Mouse (Mus musculus) liver, adult 2 months (tissue): ENCODE results near the gene Mindy4. TPM values are rescaled to one million over a fixed set of nuclear protein-coding genes. Genes with fewer than 3 reads are reported as not detected.

Experiments
- DNase-seq: peaks from one replicate; pipeline ENCODE4 v3.0.0-alpha.2; 2011; ENCODE audit warnings: low read depth, low spot score; ENCODE audit errors: extremely low read depth
- H3K27ac ChIP-seq: fragments of 200-500 bp; replicated peaks from 2 replicates; pipeline ENCODE4 v1.5.1; 2012; ENCODE audit warnings: low read depth, mild to moderate bottlenecking, control low read depth, inconsistent platforms, low read length; ENCODE audit not compliant: insufficient read depth
- H3K27me3 ChIP-seq: fragments of 200-500 bp; 2 replicates; pipeline ENCODE4 v1.6.1; 2012; ENCODE audit warnings: mild to moderate bottlenecking, moderate library complexity, low read length, inconsistent platforms; ENCODE audit not compliant: control insufficient read depth, insufficient read depth
- H3K36me3 ChIP-seq: fragments of 200-500 bp; 2 replicates; pipeline ENCODE4 v1.6.1; 2012; ENCODE audit warnings: low read length, inconsistent platforms; ENCODE audit not compliant: control insufficient read depth, insufficient read depth
- H3K4me1 ChIP-seq: fragments of 200-500 bp; 2 replicates; pipeline ENCODE4 v1.6.1; 2011; ENCODE audit warnings: low read length; ENCODE audit not compliant: control insufficient read depth, insufficient read depth
- H3K4me3 ChIP-seq: fragments of 200-500 bp; 2 replicates; pipeline ENCODE4 v1.5.1; 2011; ENCODE audit warnings: low read depth, mild to moderate bottlenecking, control low read depth, low read length, moderate library complexity; ENCODE audit not compliant: insufficient read depth
- H3K79me2 ChIP-seq: fragments of 200-500 bp; 2 replicates; pipeline ENCODE4 v1.6.1; 2012; ENCODE audit warnings: inconsistent platforms, mild to moderate bottlenecking, low read length, moderate library complexity; ENCODE audit not compliant: control insufficient read depth, insufficient read depth
- H3K9ac ChIP-seq: fragments of 200-500 bp; 2 replicates; pipeline ENCODE4 v1.6.1; 2012; ENCODE audit warnings: low read depth, mild to moderate bottlenecking, control low read depth, inconsistent platforms, low read length
- CTCF ChIP-seq: fragments of 200-500 bp; IDR thresholded peaks from 2 replicates; pipeline ENCODE4 v1.5.1; 2011; ENCODE audit warnings: low read depth, low read length, control low read depth
- POLR2A ChIP-seq: fragments of 200-500 bp; IDR thresholded peaks from 2 replicates; pipeline ENCODE4 v1.6.1; 2011; ENCODE audit warnings: low read length, control low read depth; ENCODE audit not compliant: insufficient read depth; ENCODE audit errors: extremely low read depth
- WGBS: fragments of 180-500 bp; shearing (Covaris S2); methylation state at CpG from one replicate; pipeline ENCODE4 v1.1.7; 2018; 5-methylcytosine and 5-hydroxymethylcytosine counted together
- polyA plus RNA-seq: library from polyadenylated mRNA; depleted of rRNA; stranded (reverse); fragments of >200 nt; gene quantifications from 2 replicates; pipeline ENCODE4 v1.2.3, GENCODE M21; 2012
- total RNA-seq: library from RNA; depleted of rRNA; stranded (reverse); fragments of >200 nt; gene quantifications from 2 replicates; pipeline ENCODE4 v1.2.3, GENCODE M21; 2014

The Mindy4 gene
- total and polyA plus RNA-seq, 2 experiments, result 4.1 to 4.3 TPM

- TF ChIP-seq CTCF (no peak), POLR2A (no peak)
- Histone ChIP-seq H3K9ac (no peak overlapping the region), H3K79me2 (no peaks in the 10 kb centered on the region), H3K27ac (no peak overlapping the region), H3K27me3 (no peaks in the 10 kb centered on the region), H3K36me3 (no peaks in the 10 kb centered on the region), H3K4me3 (no peak overlapping the region), H3K4me1 (peaks cover 16% of the 10 kb centered on the region)
- DNase-seq, result no peak
- WGBS, result 97% methylated on average over 8 of the region's 8 CpGs
These were observed 79.2 kb downstream of the Mindy4 start for GRCm38 (mm10) chr6:55282348-55282747.

GRCm38 (mm10) chr6:55285218-55285617, 82.0 kb downstream of the Mindy4 start:
- Histone ChIP-seq H3K9ac (no peak overlapping the region), H3K27me3 (no peaks in the 10 kb centered on the region), H3K4me1 (no peaks in the 10 kb centered on the region), H3K36me3 (no peaks in the 10 kb centered on the region), H3K79me2 (no peaks in the 10 kb centered on the region), H3K4me3 (no peak overlapping the region), H3K27ac (no peak overlapping the region)
- no peak for DNase-seq
- no peak for TF ChIP-seq CTCF
- no peak for TF ChIP-seq POLR2A
- WGBS, result 88% methylated on average over 5 of the region's 5 CpGs

DNA sequence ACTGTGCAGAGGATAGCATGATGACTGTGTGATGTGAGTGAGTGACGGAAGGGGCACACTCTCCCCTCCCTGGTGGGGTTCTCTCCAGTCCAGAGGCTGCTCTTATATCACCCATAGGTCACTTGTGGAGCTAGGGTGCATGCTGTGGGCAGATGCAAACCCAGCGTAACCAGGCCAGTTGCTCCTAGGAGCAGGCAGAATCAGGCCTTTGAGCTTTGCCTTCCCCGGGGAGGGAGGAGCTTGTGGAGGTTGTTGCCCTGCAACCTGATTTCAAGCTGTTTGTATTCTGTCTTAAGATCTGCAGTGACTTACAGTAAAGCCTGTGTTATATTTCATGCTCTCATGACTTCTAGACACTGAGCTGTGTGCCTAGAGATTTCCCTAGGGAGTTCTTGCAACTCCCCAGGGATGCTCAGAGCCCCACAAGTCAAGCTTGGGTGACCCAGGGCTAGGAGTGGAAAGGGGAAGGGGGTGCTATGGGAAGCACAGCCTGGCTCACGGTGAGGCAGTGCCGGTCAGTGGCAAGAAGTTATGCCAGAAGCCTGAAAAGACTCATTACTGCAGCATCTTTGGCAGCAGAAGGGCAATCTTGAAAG, 84.9 kb downstream of the Mindy4 start:
- no peaks in the 10 kb centered on the region for H3K79me2 ChIP-seq
- H3K27ac ChIP-seq, result no peak overlapping the region
- H3K4me3 ChIP-seq, result no peak overlapping the region
- no peaks in the 10 kb centered on the region for H3K36me3 ChIP-seq
- 66% methylated on average over 5 of the region's 5 CpGs for WGBS
- TF ChIP-seq CTCF (no peak), POLR2A (no peak)
- no peaks in the 10 kb centered on the region for H3K4me1 ChIP-seq
- no peaks in the 10 kb centered on the region for H3K27me3 ChIP-seq
- DNase-seq, result peak; percentile 20
- H3K9ac ChIP-seq, result no peak overlapping the region

- no peak for DNase-seq
- H3K27me3 ChIP-seq, result no peaks in the 10 kb centered on the region
- H3K9ac ChIP-seq, result peak overlapping the region; percentile 18; the same call in 1 of the 2 replicates
- peaks cover 2% of the 10 kb centered on the region; the same call in 1 of the 2 replicates for H3K36me3 ChIP-seq
- TF ChIP-seq CTCF (no peak), POLR2A (no peak)
- peaks cover 4% of the 10 kb centered on the region; the same call in 1 of the 2 replicates for H3K4me1 ChIP-seq
- no peaks in the 10 kb centered on the region for H3K79me2 ChIP-seq
- H3K27ac ChIP-seq, result peak overlapping the region; percentile 28
- H3K4me3 ChIP-seq, result no peak overlapping the region
- 81% methylated on average over 19 of the region's 19 CpGs for WGBS
These were observed 91.5 kb downstream of the Mindy4 start for GRCm38 (mm10) chr6:55294549-55295131.

DNA sequence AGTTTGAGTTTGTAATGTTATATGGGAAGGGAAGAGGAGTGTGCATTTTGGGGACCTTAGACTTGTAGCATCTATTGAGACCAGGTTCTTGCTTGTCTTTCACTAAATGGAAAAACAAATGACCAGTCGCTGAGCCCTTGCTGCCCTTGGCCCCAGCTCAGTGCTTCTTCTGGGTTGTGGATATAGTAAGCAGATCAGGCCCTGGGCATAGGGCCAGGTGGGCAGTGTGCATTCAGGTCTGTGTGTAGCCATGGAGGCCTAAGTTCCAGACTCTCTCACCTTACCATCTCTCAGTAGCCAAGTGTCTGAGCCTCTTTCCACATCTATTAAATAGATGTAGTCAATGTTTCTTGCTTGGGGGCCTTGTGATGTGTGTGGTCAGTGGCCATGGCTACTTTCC, 92.1 kb downstream of the Mindy4 start:
- Histone ChIP-seq H3K4me3 (no peak overlapping the region), H3K36me3 (peaks cover 2% of the 10 kb centered on the region; the same call in 1 of the 2 replicates), H3K27ac (no peak overlapping the region), H3K4me1 (peaks cover 4% of the 10 kb centered on the region; the same call in 1 of the 2 replicates), H3K79me2 (no peaks in the 10 kb centered on the region), H3K27me3 (no peaks in the 10 kb centered on the region), H3K9ac (no peak overlapping the region)
- no peak for DNase-seq
- WGBS, result 29% methylated on average over 1 of the region's 1 CpGs
- TF ChIP-seq CTCF (no peak), POLR2A (no peak)

DNA sequence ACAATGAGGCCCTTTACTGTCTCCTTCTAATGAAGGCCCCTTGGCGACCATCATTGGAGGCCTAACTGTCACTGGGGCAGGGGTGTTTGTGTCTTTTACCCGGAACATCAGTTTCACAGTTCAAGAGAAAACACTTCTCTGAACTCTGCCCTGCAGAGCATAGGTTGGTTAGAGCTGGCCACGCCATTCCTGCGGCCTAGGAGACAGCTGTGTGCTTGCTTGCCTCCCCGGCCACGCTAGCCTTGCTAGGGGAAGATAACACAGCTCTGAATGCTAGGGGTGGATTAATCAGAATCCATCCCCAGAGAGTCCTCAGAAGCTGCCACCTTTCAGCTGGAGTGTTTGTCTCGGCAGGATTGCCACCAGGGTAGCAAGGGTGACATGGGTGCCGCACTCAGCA, 96.3 kb downstream of the Mindy4 start:
- TF ChIP-seq CTCF, result no peak
- no peak for TF ChIP-seq POLR2A
- H3K36me3 ChIP-seq, result peaks cover 2% of the 10 kb centered on the region; the same call in 1 of the 2 replicates
- no peaks in the 10 kb centered on the region for H3K27me3 ChIP-seq
- H3K79me2 ChIP-seq, result no peaks in the 10 kb centered on the region
- H3K4me3 ChIP-seq, result no peak overlapping the region
- peaks cover 4% of the 10 kb centered on the region; the same call in 1 of the 2 replicates for H3K4me1 ChIP-seq
- no peak overlapping the region for H3K9ac ChIP-seq
- peak; percentile 69 for DNase-seq
- WGBS, result 51% methylated on average over 8 of the region's 8 CpGs
- no peak overlapping the region for H3K27ac ChIP-seq
